Mouse (Mus musculus): ENCODE results near the gene Kcnh1. TPM values are rescaled to one million over a fixed set of nuclear protein-coding genes. Genes with fewer than 3 reads are reported as not detected.
A peak's percentile ranks its signal among the peaks of the same experiment; 100 is the strongest.

The Kcnh1 gene
- polyA plus RNA-seq, 1 experiment from 2014 or later: 1.4 TPM

- H3K36me3 ChIP-seq: no peaks in the 10 kb centered on the region
- ATAC-seq (ENCODE audit: borderline replicate concordance, extremely low read depth, low FRiP score, low TSS enrichment): no peak
- no peaks in the 10 kb centered on the region for H3K9me3 ChIP-seq
- no peak overlapping the region for H3K4me3 ChIP-seq
- WGBS: 73% methylated on average over 1 of the region's 1 CpGs
- H3K4me1 ChIP-seq: no peaks in the 10 kb centered on the region
- no peak overlapping the region for H3K9ac ChIP-seq
- H3K4me2 ChIP-seq: no peak overlapping the region
- H3K27me3 ChIP-seq: no peaks in the 10 kb centered on the region
- H3K27ac ChIP-seq: no peak overlapping the region
Observed at GRCm38 (mm10) chr1:192519713-192520112, 329.1 kb downstream of the Kcnh1 start.

- Histone ChIP-seq H3K9me3 (no peaks in the 10 kb centered on the region), H3K27ac (no peak overlapping the region), H3K36me3 (no peaks in the 10 kb centered on the region), H3K27me3 (no peaks in the 10 kb centered on the region), H3K9ac (no peak overlapping the region), H3K4me3 (no peak overlapping the region), H3K4me2 (no peak overlapping the region), H3K4me1 (no peaks in the 10 kb centered on the region)
- WGBS: 36% methylated on average over 13 of the region's 13 CpGs
- no peak for ATAC-seq (ENCODE audit: borderline replicate concordance, extremely low read depth, low FRiP score, low TSS enrichment)
Observed at GRCm38 (mm10) chr1:192520836-192521435, 330.4 kb downstream of the Kcnh1 start.

GRCm38 (mm10) chr1:192522376-192523178, 332.0 kb downstream of the Kcnh1 start:
- H3K27me3 ChIP-seq: no peaks in the 10 kb centered on the region
- H3K4me1 ChIP-seq: no peaks in the 10 kb centered on the region
- H3K27ac ChIP-seq: no peak overlapping the region
- no peak overlapping the region for H3K9ac ChIP-seq
- WGBS: 44% methylated on average over 12 of the region's 12 CpGs
- H3K4me2 ChIP-seq: no peak overlapping the region
- no peak for ATAC-seq (ENCODE audit: borderline replicate concordance, extremely low read depth, low FRiP score, low TSS enrichment)
- H3K36me3 ChIP-seq: no peaks in the 10 kb centered on the region
- no peak overlapping the region for H3K4me3 ChIP-seq
- H3K9me3 ChIP-seq: no peaks in the 10 kb centered on the region

- no peak overlapping the region for H3K4me2 ChIP-seq
- H3K27ac ChIP-seq: no peak overlapping the region
- H3K4me3 ChIP-seq: no peak overlapping the region
- H3K4me1 ChIP-seq: no peaks in the 10 kb centered on the region
- WGBS: 53% methylated on average over 14 of the region's 14 CpGs
- H3K9ac ChIP-seq: no peak overlapping the region
- H3K27me3 ChIP-seq: no peaks in the 10 kb centered on the region
- no peaks in the 10 kb centered on the region for H3K36me3 ChIP-seq
- H3K9me3 ChIP-seq: no peaks in the 10 kb centered on the region
- ATAC-seq (ENCODE audit: borderline replicate concordance, extremely low read depth, low FRiP score, low TSS enrichment): no peak
Observed at GRCm38 (mm10) chr1:192525711-192526350, 335.3 kb downstream of the Kcnh1 start.

GRCm38 (mm10) chr1:192531490-192532146, 341.0 kb downstream of the Kcnh1 start:
- H3K9ac ChIP-seq: no peak overlapping the region
- 47% methylated on average over 2 of the region's 2 CpGs for WGBS
- no peaks in the 10 kb centered on the region for H3K36me3 ChIP-seq
- H3K27ac ChIP-seq: no peak overlapping the region
- no peak overlapping the region for H3K4me2 ChIP-seq
- no peak for ATAC-seq (ENCODE audit: borderline replicate concordance, extremely low read depth, low FRiP score, low TSS enrichment)
- no peaks in the 10 kb centered on the region for H3K9me3 ChIP-seq
- no peak overlapping the region for H3K4me3 ChIP-seq
- no peaks in the 10 kb centered on the region for H3K4me1 ChIP-seq
- no peaks in the 10 kb centered on the region for H3K27me3 ChIP-seq

- H3K4me2 ChIP-seq: no peak overlapping the region
- H3K9ac ChIP-seq: no peak overlapping the region
- peak overlapping the region; percentile 44; the same call in 1 of the 2 replicates for H3K27ac ChIP-seq
- no peaks in the 10 kb centered on the region for H3K4me1 ChIP-seq
- ATAC-seq (ENCODE audit: borderline replicate concordance, extremely low read depth, low FRiP score, low TSS enrichment): no peak
- H3K36me3 ChIP-seq: no peaks in the 10 kb centered on the region
- H3K9me3 ChIP-seq: no peaks in the 10 kb centered on the region
- no peaks in the 10 kb centered on the region for H3K27me3 ChIP-seq
- 30% methylated on average over 2 of the region's 2 CpGs for WGBS
- no peak overlapping the region for H3K4me3 ChIP-seq
Observed at GRCm38 (mm10) chr1:192532212-192532611, 341.6 kb downstream of the Kcnh1 start.

- no peaks in the 10 kb centered on the region for H3K36me3 ChIP-seq
- H3K27me3 ChIP-seq: no peaks in the 10 kb centered on the region
- H3K4me1 ChIP-seq: no peaks in the 10 kb centered on the region
- no peak overlapping the region for H3K4me2 ChIP-seq
- no peak for ATAC-seq (ENCODE audit: borderline replicate concordance, extremely low read depth, low FRiP score, low TSS enrichment)
- no peaks in the 10 kb centered on the region for H3K9me3 ChIP-seq
- no peak overlapping the region for H3K27ac ChIP-seq
- H3K4me3 ChIP-seq: no peak overlapping the region
- H3K9ac ChIP-seq: no peak overlapping the region
Observed at GRCm38 (mm10) chr1:192533016-192533415, 342.4 kb downstream of the Kcnh1 start.

- Histone ChIP-seq H3K4me1 (no peaks in the 10 kb centered on the region), H3K4me2 (no peak overlapping the region), H3K4me3 (no peak overlapping the region), H3K27me3 (no peaks in the 10 kb centered on the region), H3K9ac (no peak overlapping the region), H3K9me3 (no peaks in the 10 kb centered on the region), H3K27ac (no peak overlapping the region), H3K36me3 (no peaks in the 10 kb centered on the region)
- WGBS: 19% methylated on average over 1 of the region's 1 CpGs
- ATAC-seq (ENCODE audit: borderline replicate concordance, extremely low read depth, low FRiP score, low TSS enrichment): no peak
Observed at GRCm38 (mm10) chr1:192536440-192536839, 345.9 kb downstream of the Kcnh1 start.

- no peak overlapping the region for H3K9ac ChIP-seq
- no peak overlapping the region for H3K4me2 ChIP-seq
- no peaks in the 10 kb centered on the region for H3K9me3 ChIP-seq
- H3K4me1 ChIP-seq: no peaks in the 10 kb centered on the region
- no peak overlapping the region for H3K27ac ChIP-seq
- no peaks in the 10 kb centered on the region for H3K27me3 ChIP-seq
- H3K4me3 ChIP-seq: no peak overlapping the region
- ATAC-seq (ENCODE audit: borderline replicate concordance, extremely low read depth, low FRiP score, low TSS enrichment): peak; percentile 69; the same call in 1 of the 2 replicates
- 29% methylated on average over 7 of the region's 7 CpGs for WGBS
- no peaks in the 10 kb centered on the region for H3K36me3 ChIP-seq
Observed at GRCm38 (mm10) chr1:192537169-192537568, 346.6 kb downstream of the Kcnh1 start.

GRCm38 (mm10) chr1:192542093-192542492, 351.5 kb downstream of the Kcnh1 start:
- H3K4me3 ChIP-seq: no peak overlapping the region
- WGBS: 67% methylated on average over 2 of the region's 2 CpGs
- no peaks in the 10 kb centered on the region for H3K4me1 ChIP-seq
- no peaks in the 10 kb centered on the region for H3K36me3 ChIP-seq
- no peaks in the 10 kb centered on the region for H3K27me3 ChIP-seq
- no peak overlapping the region for H3K9ac ChIP-seq
- no peak overlapping the region for H3K27ac ChIP-seq
- ATAC-seq (ENCODE audit: borderline replicate concordance, extremely low read depth, low FRiP score, low TSS enrichment): no peak
- H3K4me2 ChIP-seq: no peak overlapping the region
- no peaks in the 10 kb centered on the region for H3K9me3 ChIP-seq

- H3K9ac ChIP-seq: no peak overlapping the region
- no peak overlapping the region for H3K4me2 ChIP-seq
- ATAC-seq (ENCODE audit: borderline replicate concordance, extremely low read depth, low FRiP score, low TSS enrichment): no peak
- 84% methylated on average over 4 of the region's 4 CpGs for WGBS
- no peak overlapping the region for H3K27ac ChIP-seq
- no peaks in the 10 kb centered on the region for H3K27me3 ChIP-seq
- no peaks in the 10 kb centered on the region for H3K9me3 ChIP-seq
- no peaks in the 10 kb centered on the region for H3K4me1 ChIP-seq
- H3K4me3 ChIP-seq: no peak overlapping the region
- H3K36me3 ChIP-seq: no peaks in the 10 kb centered on the region
Observed at GRCm38 (mm10) chr1:192543686-192544085, 353.1 kb downstream of the Kcnh1 start.

- Histone ChIP-seq H3K4me3 (no peak overlapping the region), H3K9me3 (no peaks in the 10 kb centered on the region), H3K4me2 (no peak overlapping the region), H3K27me3 (no peaks in the 10 kb centered on the region), H3K27ac (no peak overlapping the region), H3K36me3 (no peaks in the 10 kb centered on the region), H3K4me1 (no peaks in the 10 kb centered on the region), H3K9ac (no peak overlapping the region)
- ATAC-seq (ENCODE audit: borderline replicate concordance, extremely low read depth, low FRiP score, low TSS enrichment): no peak
- 66% methylated on average over 9 of the region's 9 CpGs for WGBS
Observed at GRCm38 (mm10) chr1:192544091-192544490, 353.5 kb downstream of the Kcnh1 start.

All from lung, embryonic 15.5 days (tissue).